Comparison of ENCODE assay signal across 9 mouse cellular contexts in the genomic region with DNA sequence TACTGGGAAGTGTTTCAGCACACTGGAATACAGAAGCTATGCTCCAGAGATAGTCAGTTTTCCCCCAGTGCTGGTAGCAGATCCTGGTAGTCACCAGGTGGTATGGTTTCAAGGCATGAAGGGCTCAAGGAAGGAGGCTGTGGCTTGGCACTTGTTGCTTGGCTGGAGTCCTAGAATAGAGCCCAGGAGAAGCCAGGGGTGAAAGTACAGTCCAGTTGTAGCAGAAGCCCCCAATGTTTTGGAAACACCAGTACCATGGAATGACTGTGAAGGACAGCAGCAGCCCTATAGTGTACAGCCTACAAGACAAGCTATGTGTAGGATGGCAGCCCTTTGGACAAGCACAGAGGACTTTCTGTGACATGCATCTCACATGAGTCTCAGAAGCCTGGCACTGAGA.
"Had no signal": no experiment of that assay in that cellular context is flagged by ENCODE, and none has a peak within 500 bp of the region (broad histone marks: within the 10 kb centered on the region; RNA-seq: fewer than 3 reads in every experiment).

No protein-coding gene starts in this region.

- H3K4me2 ChIP-seq: limb, embryonic 12.5 days; midbrain, embryonic 13.5 days had no signal

- H3K27me3 ChIP-seq: limb, embryonic 12.5 days; liver, embryonic 15.5 days; midbrain, embryonic 13.5 days had no signal

- H3K9me3 ChIP-seq: limb, embryonic 12.5 days; liver, embryonic 15.5 days; midbrain, embryonic 13.5 days had no signal

- H3K9ac ChIP-seq: limb, embryonic 12.5 days; liver, embryonic 15.5 days; midbrain, embryonic 13.5 days had no signal

- H3K27ac ChIP-seq: layer of hippocampus, adult 2 months; limb, embryonic 12.5 days; midbrain, embryonic 13.5 days had no signal

- H3K4me3 ChIP-seq: layer of hippocampus, adult 2 months; limb, embryonic 12.5 days; midbrain, embryonic 13.5 days had no signal

- ATAC-seq: lung, postnatal 0 days; midbrain, embryonic 13.5 days had no signal

- DNase-seq: liver; lung, adult 2 months; lung, postnatal 36 days; right cerebral cortex, postnatal 14 days had no signal

- H3K36me3 ChIP-seq: limb, embryonic 12.5 days; liver, embryonic 15.5 days; midbrain, embryonic 13.5 days had no signal
